Mouse (Mus musculus) small intestine, adult 2 months (tissue): Measurements from ENCODE around the gene Tnnt1.

Experiments used
- CTCF ChIP-seq: fragments of 200-500 bp; IDR thresholded peaks from 2 replicates; pipeline ENCODE4 v1.5.1; 2012; ENCODE audit warnings: low read depth, mild to moderate bottlenecking, control low read depth, inconsistent platforms, low read length, moderate library complexity, mixed read lengths; ENCODE audit not compliant: insufficient replicate concordance, insufficient read length; ENCODE audit errors: extremely low read depth
- POLR2A ChIP-seq: fragments of 200-500 bp; IDR thresholded peaks from 2 replicates; pipeline ENCODE4 v1.6.1; 2012; ENCODE audit warnings: low read depth, mild to moderate bottlenecking, control low read depth, inconsistent platforms, low read length, moderate library complexity

DNA sequence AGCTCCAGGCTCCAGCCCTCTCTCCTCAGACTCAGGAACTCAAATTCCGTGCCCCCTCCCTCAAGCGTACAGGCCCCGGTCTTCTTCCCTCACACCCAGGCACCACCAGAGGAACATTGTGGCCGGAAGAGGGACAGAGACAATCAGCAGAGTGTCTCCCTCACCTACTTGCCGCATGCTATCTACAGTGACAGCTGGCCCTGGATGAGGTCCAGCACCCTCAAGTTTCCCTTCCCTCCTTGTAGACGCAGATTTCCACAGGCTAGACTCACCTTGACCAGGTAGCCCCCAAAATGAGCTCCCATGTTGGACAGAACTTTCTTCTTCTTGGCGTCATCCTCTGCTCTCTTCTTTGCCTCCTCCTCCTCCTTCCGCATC lies 7.5 kb downstream of the Tnnt1 start:
- TF ChIP-seq POLR2A (no peak), CTCF (no peak)
